Mouse (Mus musculus): Measurements from ENCODE around the gene Prr23a3. TPM values are rescaled to one million over a fixed set of nuclear protein-coding genes. Genes with fewer than 3 reads are reported as not detected.

The Prr23a3 gene
- polyA plus RNA-seq, 1 experiment from 2014 or later = 0.06 TPM

GRCm38 (mm10) chr9:98901486-98901885, 36.9 kb downstream of the Prr23a3 start:
- 88% methylated on average over 1 of the region's 1 CpGs for WGBS
- Histone ChIP-seq H3K4me1 (no peaks in the 10 kb centered on the region), H3K9ac (no peak overlapping the region), H3K4me2 (no peak overlapping the region), H3K9me3 (peaks cover 5% of the 10 kb centered on the region; the same call in 1 of the 2 replicates), H3K27me3 (replicated peaks) (no peaks in the 10 kb centered on the region), H3K4me3 (replicated peaks) (no peak overlapping the region), H3K27ac (no peak overlapping the region), H3K36me3 (no peaks in the 10 kb centered on the region)
- ATAC-seq (ENCODE audit: insufficient read depth, low FRiP score, low read depth) = no peak

GRCm38 (mm10) chr9:98902819-98903218, 38.3 kb downstream of the Prr23a3 start, which contains the start of gene 7420426K07Rik:
Gene 7420426K07Rik, plus strand, starts transcription at chr9:98903119.
- H3K4me3 ChIP-seq (replicated peaks) = no peak within 1 kb of the TSS
- no peaks in the 10 kb centered on the region for H3K27me3 ChIP-seq (replicated peaks)
- H3K27ac ChIP-seq = no peak within 1 kb of the TSS
- H3K9ac ChIP-seq = no peak within 1 kb of the TSS
- no peaks in the 10 kb centered on the region for H3K9me3 ChIP-seq
- no peak within 1 kb of the TSS for H3K4me2 ChIP-seq
- no peak for ATAC-seq (ENCODE audit: insufficient read depth, low FRiP score, low read depth)
- no peaks in the 10 kb centered on the region for H3K36me3 ChIP-seq
- H3K4me1 ChIP-seq = no peaks in the 10 kb centered on the region
- 92% methylated on average over 2 of the region's 2 CpGs for WGBS

Other genes with a start within 250 kb of the Prr23a3 start
- gene Prr23a1, start 22.3 kb upstream of the Prr23a3 start, polyA plus RNA-seq (2015; fragmentation: Nextera tagmentation; extraction: Ambion mirVana) = not detected in 2 replicates
- gene Prr23a2, start 8.3 kb upstream of the Prr23a3 start, polyA plus RNA-seq (2015; fragmentation: Nextera tagmentation; extraction: Ambion mirVana) = not detected in 2 replicates
- gene 7420426K07Rik, start 38.4 kb downstream of the Prr23a3 start, polyA plus RNA-seq (2015; fragmentation: Nextera tagmentation; extraction: Ambion mirVana) = not detected in 2 replicates
- not detected in 2 replicates for gene Foxl2, start 90.5 kb downstream of the Prr23a3 start, polyA plus RNA-seq (2015; fragmentation: Nextera tagmentation; extraction: Ambion mirVana)
- gene Faim, start 121.6 kb downstream of the Prr23a3 start, polyA plus RNA-seq (2015; fragmentation: Nextera tagmentation; extraction: Ambion mirVana) = 41.5 and 42.1 TPM in 2 replicates
- gene Gm1123, start 170.9 kb downstream of the Prr23a3 start, polyA plus RNA-seq (2015; fragmentation: Nextera tagmentation; extraction: Ambion mirVana) = 2.2 and 2.9 TPM in 2 replicates